Mouse (Mus musculus) MEL (cell line): Measurements from ENCODE around the gene Rab7b. TPM values are rescaled to one million over a fixed set of nuclear protein-coding genes. Genes with fewer than 3 reads are reported as not detected.

Experiments
- DNase-seq: peaks from one replicate; pipeline ENCODE4 v3.0.0; 2011; ENCODE audit warnings: low read depth, low spot score
- H3K27ac ChIP-seq: 2 replicates; pipeline ENCODE4 v1.5.1; 2012; ENCODE audit warnings: low read depth, mild to moderate bottlenecking, control low read depth, low read length, moderate library complexity; ENCODE audit not compliant: control insufficient read depth
- H3K27me3 ChIP-seq, 2 experiments: fragments of 150-350 bp in 1 of 2; sonication (generic) in 1 of 2; 2 replicates each; pipeline ENCODE4 v1.6.1; 2012; ENCODE audit warnings: low read length in 2 of 2, mild to moderate bottlenecking in 2 of 2, improper control_type of control experiment in 1 of 2, moderate library complexity in 1 of 2; ENCODE audit not compliant: insufficient read depth in 2 of 2, control insufficient read depth in 1 of 2
- H3K36me3 ChIP-seq, 2 experiments: 2 replicates each; pipeline ENCODE4 v1.6.1; 2012 to 2014; ENCODE audit warnings: low read length in 2 of 2, improper control_type of control experiment in 1 of 2, inconsistent platforms in 1 of 2, mild to moderate bottlenecking in 1 of 2; ENCODE audit not compliant: insufficient read depth in 2 of 2, control insufficient read depth in 1 of 2
- H3K4me1 ChIP-seq, 2 experiments: fragments of 150-350 bp in 1 of 2; sonication (generic) in 1 of 2; 2 replicates each; pipeline ENCODE4 v1.6.1; 2012; ENCODE audit warnings: low read length in 2 of 2, improper control_type of control experiment in 1 of 2, mild to moderate bottlenecking in 1 of 2; ENCODE audit not compliant: insufficient read depth in 2 of 2, control insufficient read depth in 1 of 2
- H3K4me3 ChIP-seq, 2 experiments: fragments of 150-350 bp in 1 of 2; sonication (generic) in 1 of 2; 2 replicates each; pipeline ENCODE4 v1.5.1; 2012; ENCODE audit warnings: low read depth in 2 of 2, low read length in 2 of 2, mild to moderate bottlenecking in 2 of 2, moderate library complexity in 2 of 2, control low read depth in 1 of 2, improper control_type of control experiment in 1 of 2; ENCODE audit not compliant: control insufficient read depth in 1 of 2, insufficient read depth in 1 of 2
- H3K79me2 ChIP-seq: 2 replicates; pipeline ENCODE4 v1.6.1; 2012; ENCODE audit warnings: mild to moderate bottlenecking, low read length, moderate library complexity; ENCODE audit not compliant: control insufficient read depth, poor library complexity, insufficient read depth
- H3K9ac ChIP-seq: 2 replicates; pipeline ENCODE4 v1.6.1; 2012; ENCODE audit warnings: low read depth, mild to moderate bottlenecking, control low read depth, low read length, moderate library complexity; ENCODE audit not compliant: control insufficient read depth, poor library complexity, severe bottlenecking
- H3K9me3 ChIP-seq: fragments of 150-350 bp; sonication (generic); replicated peaks from 2 replicates; pipeline ENCODE4 v1.6.1; 2012; ENCODE audit warnings: mild to moderate bottlenecking, low read length, improper control_type of control experiment, moderate library complexity; ENCODE audit not compliant: insufficient read depth
- CHD1 ChIP-seq: IDR thresholded peaks from 2 replicates; pipeline ENCODE4 v1.6.1; 2012; ENCODE audit warnings: low read depth, mild to moderate bottlenecking, inconsistent platforms, low read length, improper control_type of control experiment
- CHD2 ChIP-seq: IDR thresholded peaks from 2 replicates; pipeline ENCODE4 v1.6.1; 2011; ENCODE audit warnings: low read length, improper control_type of control experiment
- CTCF ChIP-seq, 3 experiments: IDR thresholded peaks in 2 of 3; conservative IDR thresholded peaks in 1 of 3; 2 replicates each; pipeline ENCODE4 v1.5.1; 2011 to 2012; ENCODE audit warnings: low read length in 3 of 3, low read depth in 2 of 3, mild to moderate bottlenecking in 2 of 3, improper control_type of control experiment in 1 of 3, inconsistent platforms in 1 of 3, mixed read lengths in 1 of 3, moderate library complexity in 1 of 3; ENCODE audit not compliant: control insufficient read depth in 1 of 3, insufficient read depth in 1 of 3, poor library complexity in 1 of 3, severe bottlenecking in 1 of 3
- ELF1 ChIP-seq: IDR thresholded peaks from 2 replicates; pipeline ENCODE4 v1.6.1; 2014; ENCODE audit warnings: low read depth, mild to moderate bottlenecking, inconsistent platforms, low read length, improper control_type of control experiment, moderate library complexity
- ETS1 ChIP-seq: IDR thresholded peaks from 2 replicates; pipeline ENCODE4 v1.6.1; 2012; ENCODE audit warnings: low read depth, mild to moderate bottlenecking, inconsistent platforms, low read length, improper control_type of control experiment, moderate library complexity
- HCFC1 ChIP-seq: IDR thresholded peaks from 2 replicates; pipeline ENCODE4 v1.6.1; 2012; ENCODE audit warnings: low read depth, mild to moderate bottlenecking, inconsistent platforms, low read length, improper control_type of control experiment, moderate library complexity
- MAFK ChIP-seq: IDR thresholded peaks from 2 replicates; pipeline ENCODE4 v1.6.1; 2011; ENCODE audit warnings: low read depth, mild to moderate bottlenecking, low read length, improper control_type of control experiment, borderline replicate concordance
- MAZ ChIP-seq: IDR thresholded peaks from 2 replicates; pipeline ENCODE4 v1.6.1; 2012; ENCODE audit warnings: low read depth, mild to moderate bottlenecking, inconsistent platforms, low read length, improper control_type of control experiment
- MXI1 ChIP-seq: IDR thresholded peaks from 2 replicates; pipeline ENCODE4 v1.6.1; 2011; ENCODE audit warnings: mild to moderate bottlenecking, low read depth, low read length, improper control_type of control experiment
- MYC ChIP-seq: IDR thresholded peaks from 2 replicates; pipeline ENCODE4 v1.6.1; 2011; ENCODE audit warnings: low read depth, mild to moderate bottlenecking, low read length, improper control_type of control experiment, moderate library complexity
- NRF1 ChIP-seq: IDR thresholded peaks from 2 replicates; pipeline ENCODE4 v1.6.1; 2014; ENCODE audit warnings: low read depth, mild to moderate bottlenecking, inconsistent platforms, low read length, improper control_type of control experiment, moderate library complexity; ENCODE audit not compliant: poor library complexity, insufficient read depth, severe bottlenecking
- POLR2AphosphoS5 ChIP-seq: IDR thresholded peaks from 2 replicates; pipeline ENCODE4 v1.6.1; 2012; ENCODE audit warnings: low read depth, borderline replicate concordance, mild to moderate bottlenecking, inconsistent platforms, low read length, moderate library complexity, mixed read lengths
- RAD21 ChIP-seq: IDR thresholded peaks from 2 replicates; pipeline ENCODE4 v1.6.1; 2011; ENCODE audit warnings: mild to moderate bottlenecking, low read depth, low read length, improper control_type of control experiment
- RCOR1 ChIP-seq: IDR thresholded peaks from 2 replicates; pipeline ENCODE4 v1.6.1; 2012; ENCODE audit warnings: low read depth, mild to moderate bottlenecking, inconsistent platforms, low read length, improper control_type of control experiment
- SIN3A ChIP-seq: IDR thresholded peaks from 2 replicates; pipeline ENCODE4 v1.6.1; 2012; ENCODE audit warnings: low read length, improper control_type of control experiment, inconsistent platforms
- SMC3 ChIP-seq: IDR thresholded peaks from 2 replicates; pipeline ENCODE4 v1.6.1; 2011; ENCODE audit warnings: low read depth, low read length, improper control_type of control experiment
- TAL1 ChIP-seq: IDR thresholded peaks from 2 replicates; pipeline ENCODE4 v1.6.1; 2012; ENCODE audit warnings: mild to moderate bottlenecking, inconsistent platforms, low read length, moderate library complexity, mixed read lengths
- TBP ChIP-seq: IDR thresholded peaks from 2 replicates; pipeline ENCODE4 v1.8.0; 2011; ENCODE audit warnings: low read depth, low read length, improper control_type of control experiment
- TCF12 ChIP-seq: IDR thresholded peaks from 2 replicates; pipeline ENCODE4 v1.6.1; 2014; ENCODE audit warnings: low read depth, mild to moderate bottlenecking, inconsistent platforms, low read length, improper control_type of control experiment, moderate library complexity
- UBTF ChIP-seq: IDR thresholded peaks from 2 replicates; pipeline ENCODE4 v1.6.1; 2012; ENCODE audit warnings: low read depth, mild to moderate bottlenecking, inconsistent platforms, low read length, improper control_type of control experiment, moderate library complexity, borderline replicate concordance; ENCODE audit not compliant: insufficient read depth
- USF1 ChIP-seq: IDR thresholded peaks from 2 replicates; pipeline ENCODE4 v1.6.1; 2014; ENCODE audit warnings: low read depth, mild to moderate bottlenecking, inconsistent platforms, low read length, improper control_type of control experiment, moderate library complexity
- USF2 ChIP-seq, 2 experiments: IDR thresholded peaks; 2 replicates each; pipeline ENCODE4 v1.6.1; 2011 to 2012; ENCODE audit warnings: improper control_type of control experiment in 2 of 2, low read length in 2 of 2, borderline replicate concordance in 1 of 2, inconsistent platforms in 1 of 2, low read depth in 1 of 2, mild to moderate bottlenecking in 1 of 2; ENCODE audit not compliant: insufficient read depth in 1 of 2
- ZKSCAN1 ChIP-seq: IDR thresholded peaks from 2 replicates; pipeline ENCODE4 v1.6.1; 2012; ENCODE audit warnings: low read depth, mild to moderate bottlenecking, inconsistent platforms, low read length, improper control_type of control experiment, moderate library complexity
- ZNF384 ChIP-seq: IDR thresholded peaks from 2 replicates; pipeline ENCODE4 v1.6.1; 2012; ENCODE audit warnings: low read depth, mild to moderate bottlenecking, inconsistent platforms, low read length, improper control_type of control experiment
- polyA plus RNA-seq, 2 experiments: library from polyadenylated mRNA; stranded (reverse) in 1 of 2; unstranded in 1 of 2; fragments of >175 nt in 1 of 2; fragments of >200 nt in 1 of 2; gene quantifications; 2 replicates each; pipeline versions ENCODE4 v1.2.1 to v1.2.4; 2012; ENCODE audit warnings: low replicate concordance in 2 of 2, low read depth in 1 of 2; ENCODE audit not compliant: insufficient read length in 2 of 2, insufficient read depth in 1 of 2, missing spikeins in 1 of 2
- total RNA-seq: library from RNA; depleted of rRNA; stranded (reverse); fragments of 300-350 nt; gene quantifications from 2 replicates; pipeline ENCODE4 v1.2.3, GENCODE M21; 2012

Rab7b gene
- total and polyA plus RNA-seq, 3 experiments = 0.21 to 0.23 TPM; not detected in 1

DNA sequence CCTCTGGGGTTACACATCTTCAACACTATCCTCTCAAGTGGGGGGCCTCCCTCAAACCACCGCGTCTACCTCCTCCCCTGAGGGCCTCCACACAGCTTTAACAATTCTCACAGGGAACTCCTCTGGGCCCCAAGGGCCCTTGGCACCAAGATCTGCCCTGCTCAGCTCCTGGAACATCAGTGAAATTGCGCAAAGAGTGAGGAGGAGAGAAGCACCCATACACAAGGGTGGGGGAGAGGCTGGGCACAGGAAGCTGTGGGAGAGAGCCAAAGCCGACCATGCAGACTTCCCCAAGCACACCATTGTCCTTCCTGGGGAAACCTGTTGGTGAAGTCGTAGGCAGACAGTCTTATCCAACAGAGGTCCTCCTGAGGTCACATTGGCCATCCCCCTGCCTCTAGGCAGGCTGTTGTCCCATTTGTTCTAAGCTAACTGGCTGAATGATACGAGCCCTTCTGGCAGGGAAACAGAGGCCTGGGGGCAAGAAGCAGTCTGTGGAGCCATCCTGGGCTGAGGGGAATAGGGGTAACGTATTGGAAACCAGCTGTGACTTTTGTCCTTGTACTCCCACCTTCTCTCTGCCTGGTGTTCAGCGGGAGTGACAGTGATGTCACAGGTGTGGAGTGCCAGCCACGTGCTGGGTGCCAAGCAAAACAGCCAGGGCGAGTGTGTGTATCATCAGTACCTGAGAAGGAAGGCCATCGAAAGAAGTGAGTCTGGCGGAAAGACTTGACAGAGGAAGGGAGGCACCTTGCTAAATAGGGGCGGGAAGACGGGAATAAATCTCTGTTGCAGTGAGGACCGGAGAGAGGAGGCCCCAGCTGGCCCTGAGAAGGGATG, 61.4 kb downstream of the Rab7b start:
- Histone ChIP-seq H3K4me3 (no peak overlapping the region), H3K27me3 (peaks cover 5 to 13% of the 10 kb centered on the region in 2 experiments), H3K9me3 (no peaks in the 10 kb centered on the region), H3K27ac (no peak overlapping the region), H3K9ac (no peak overlapping the region), H3K79me2 (no peaks in the 10 kb centered on the region), H3K4me1 (peaks cover 0 to 12% of the 10 kb centered on the region in 2 experiments; a peak in 2 of 4 replicates), H3K36me3 (peaks cover 0 to 8% of the 10 kb centered on the region in 2 experiments; a peak in 2 of 4 replicates)
- no peak for TF ChIP-seq MAZ
- TF ChIP-seq SMC3 = no peak
- TF ChIP-seq CTCF (IDR thresholded peaks at IDR 0.05 in 2 of 3, conservative IDR thresholded peaks at IDR 0.05 in 1 of 3; ENCODE audit: control insufficient read depth in 1 of 3, insufficient read depth in 1 of 3, low read depth in 2 of 3, low read length in 3 of 3, poor library complexity in 1 of 3, severe bottlenecking in 1 of 3) = no peak
- no peak for TF ChIP-seq MYC
- TF ChIP-seq TBP = no peak
- no peak for TF ChIP-seq CHD2
- TF ChIP-seq TCF12 = no peak
- no peak for TF ChIP-seq ETS1
- TF ChIP-seq TAL1 = no peak
- TF ChIP-seq SIN3A = no peak
- TF ChIP-seq POLR2AphosphoS5 = no peak
- no peak for TF ChIP-seq USF2 (IDR thresholded peaks at IDR 0.05; ENCODE audit: borderline replicate concordance in 1 of 2, insufficient read depth in 1 of 2, low read depth in 1 of 2, low read length in 2 of 2)
- no peak for TF ChIP-seq USF1
- TF ChIP-seq HCFC1 = no peak
- TF ChIP-seq UBTF = no peak
- TF ChIP-seq ZNF384 = no peak
- no peak for TF ChIP-seq CHD1
- no peak for TF ChIP-seq MAFK
- DNase-seq = no peak

DNA sequence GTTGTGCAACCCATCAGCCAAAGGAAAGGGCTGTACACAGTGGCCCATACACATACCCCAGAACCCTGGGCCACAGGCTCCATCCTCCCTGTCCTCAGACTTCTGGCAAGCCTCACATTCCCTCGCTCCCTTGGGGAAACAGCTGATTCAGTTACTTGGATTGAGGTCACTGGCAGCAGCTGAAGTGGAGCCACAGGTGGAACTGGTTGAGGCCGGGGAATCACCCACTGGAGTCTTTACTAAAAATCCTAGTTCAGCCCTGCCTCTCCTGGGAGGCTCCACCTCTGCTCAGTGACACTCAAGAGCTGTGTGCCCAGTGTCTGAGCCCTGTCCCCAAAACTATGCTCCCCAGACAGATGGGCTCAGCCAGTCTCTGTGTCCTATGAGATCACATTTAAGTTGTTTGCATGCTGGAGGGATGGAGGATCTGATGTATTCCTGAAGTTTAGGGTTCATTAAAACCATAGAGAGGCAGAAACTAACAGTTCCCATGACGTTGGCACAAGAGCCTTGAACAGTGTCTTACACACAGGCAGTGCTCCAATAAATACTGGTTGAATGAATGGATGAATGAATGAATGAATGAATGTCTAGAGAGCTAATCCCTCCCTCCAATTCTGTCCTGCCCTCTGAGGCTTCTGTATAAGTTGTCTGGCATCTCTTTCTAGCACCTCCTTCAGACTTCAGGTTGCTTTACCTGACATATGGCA, 62.8 kb downstream of the Rab7b start:
- Histone ChIP-seq H3K27ac (no peak overlapping the region), H3K9me3 (no peaks in the 10 kb centered on the region), H3K4me1 (peaks cover 0 to 15% of the 10 kb centered on the region in 2 experiments; a peak in 2 of 4 replicates), H3K4me3 (no peak overlapping the region), H3K36me3 (peaks cover 0 to 8% of the 10 kb centered on the region in 2 experiments; a peak in 2 of 4 replicates), H3K79me2 (no peaks in the 10 kb centered on the region), H3K9ac (no peak overlapping the region), H3K27me3 (peaks cover 5 to 11% of the 10 kb centered on the region in 2 experiments)
- no peak for DNase-seq
- no peak for TF ChIP-seq MXI1
- TF ChIP-seq SIN3A = no peak
- TF ChIP-seq ELF1 = no peak
- TF ChIP-seq RAD21 = no peak
- TF ChIP-seq CTCF (IDR thresholded peaks at IDR 0.05 in 2 of 3, conservative IDR thresholded peaks at IDR 0.05 in 1 of 3; ENCODE audit: control insufficient read depth in 1 of 3, insufficient read depth in 1 of 3, low read depth in 2 of 3, low read length in 3 of 3, poor library complexity in 1 of 3, severe bottlenecking in 1 of 3) = no peak
- TF ChIP-seq RCOR1 = no peak
- no peak for TF ChIP-seq ETS1
- no peak for TF ChIP-seq ZKSCAN1
- TF ChIP-seq HCFC1 = no peak
- TF ChIP-seq NRF1 = no peak
